Mouse (Mus musculus) limb, embryonic 13.5 days (tissue): ENCODE data around the gene Ccdc88b. TPM values are rescaled to one million over a fixed set of nuclear protein-coding genes. Genes with fewer than 3 reads are reported as not detected.

Source experiments
- ATAC-seq: fragments of 200-750 bp; cut with Nextera tagmentation; 2 replicates; pipeline ENCODE4 v1.8.0; 2017; ENCODE audit warnings: low read depth, moderate number of reproducible peaks, moderate TSS enrichment; ENCODE audit not compliant: low FRiP score
- H3K27ac ChIP-seq: fragments of 300-500 bp; sonication (generic); 2 replicates; pipeline ENCODE4 v1.5.1; 2015; ENCODE audit warnings: inconsistent platforms, mild to moderate bottlenecking, moderate library complexity
- H3K27me3 ChIP-seq: fragments of 300-500 bp; sonication (generic); 2 replicates; pipeline ENCODE4 v1.6.1; 2015; ENCODE audit warnings: mild to moderate bottlenecking, inconsistent platforms
- H3K36me3 ChIP-seq: fragments of 300-500 bp; sonication (generic); 2 replicates; pipeline ENCODE4 v1.6.1; 2015; ENCODE audit warnings: inconsistent platforms, mild to moderate bottlenecking, moderate library complexity
- H3K4me1 ChIP-seq: fragments of 300-500 bp; sonication (generic); 2 replicates; pipeline ENCODE4 v1.6.1; 2015; ENCODE audit warnings: inconsistent platforms
- H3K4me2 ChIP-seq: fragments of 300-500 bp; sonication (generic); replicated peaks from 2 replicates; pipeline ENCODE4 v1.6.1; 2015; ENCODE audit warnings: inconsistent platforms, mild to moderate bottlenecking, moderate library complexity
- H3K4me3 ChIP-seq: fragments of 300-500 bp; sonication (generic); 2 replicates; pipeline ENCODE4 v1.5.1; 2015; ENCODE audit warnings: moderate library complexity, mild to moderate bottlenecking, inconsistent platforms
- H3K9ac ChIP-seq: fragments of 300-500 bp; sonication (generic); 2 replicates; pipeline ENCODE4 v1.6.1; 2015; ENCODE audit warnings: mild to moderate bottlenecking, inconsistent platforms
- H3K9me3 ChIP-seq: fragments of 300-500 bp; sonication (generic); 2 replicates; pipeline ENCODE4 v1.6.1; 2016; ENCODE audit warnings: inconsistent platforms
- WGBS: fragments of 180-500 bp; shearing (Covaris S2); methylation state at CpG from one replicate; pipeline ENCODE4 v1.1.7; 2015; 5-methylcytosine and 5-hydroxymethylcytosine counted together
- microRNA-seq: library from miRNA; unstranded; fragments of <30 nt; microRNA quantifications from one replicate; pipeline ENCODE4, GENCODE M21; 2016
- polyA plus RNA-seq: library from polyadenylated mRNA; unstranded; fragments of >200 nt; fragmentation: Nextera tagmentation; extraction: Ambion mirVana; gene quantifications from 2 replicates; pipeline ENCODE4 v1.2.1, GENCODE M21; 2015

Ccdc88b gene
- polyA plus RNA-seq, 1 experiment from 2014 or later, result 1.2 TPM

- H3K4me3 ChIP-seq, result no peak overlapping the region
- H3K9ac ChIP-seq, result no peak overlapping the region
- H3K27ac ChIP-seq, result no peak overlapping the region
- no peaks in the 10 kb centered on the region for H3K4me1 ChIP-seq
- H3K27me3 ChIP-seq, result peaks cover 23% of the 10 kb centered on the region
- 82% methylated on average over 3 of the region's 3 CpGs for WGBS
- no peaks in the 10 kb centered on the region for H3K36me3 ChIP-seq
- 0 out of 2 replicates have a peak, but pooled peaks cover 8% of the 10 kb centered on the region for H3K9me3 ChIP-seq
- ATAC-seq, result no peak
- no peak overlapping the region for H3K4me2 ChIP-seq
Measured at GRCm38 (mm10) chr19:6814958-6815357, 43.1 kb downstream of the Ccdc88b start.

GRCm38 (mm10) chr19:6814366-6814765 is 43.6 kb downstream of the Ccdc88b start:
- 4% methylated on average over 4 of the region's 4 CpGs for WGBS
- Histone ChIP-seq H3K9ac (no peak overlapping the region), H3K9me3 (0 out of 2 replicates have a peak, but pooled peaks cover 8% of the 10 kb centered on the region), H3K4me3 (no peak overlapping the region), H3K36me3 (no peaks in the 10 kb centered on the region), H3K27ac (no peak overlapping the region), H3K4me1 (no peaks in the 10 kb centered on the region), H3K4me2 (no peak overlapping the region), H3K27me3 (peaks cover 17% of the 10 kb centered on the region)
- ATAC-seq, result no peak

Small RNA genes lying within 50 kb of the gene (microRNA-seq; reads per million reads assigned to microRNA genes)
- gene Mir5046, result not detected

Other genes with a start within 250 kb of the Ccdc88b start
- 20.7 and 21.4 TPM in 2 replicates for gene Rps6ka4, start 17.6 kb downstream of the Ccdc88b start, polyA plus RNA-seq
- 165 and 176 TPM in 2 replicates for gene Trmt112, start 51.5 kb upstream of the Ccdc88b start, polyA plus RNA-seq
- 223 and 235 TPM in 2 replicates for gene Prdx5, start 51.9 kb upstream of the Ccdc88b start, polyA plus RNA-seq
- gene Esrra, start 63.6 kb upstream of the Ccdc88b start, polyA plus RNA-seq, result 8.3 and 8.5 TPM in 2 replicates
- gene Catsperz, start 67.2 kb upstream of the Ccdc88b start, polyA plus RNA-seq, result 2.2 and 3.0 TPM in 2 replicates
- gene Kcnk4, start 76.3 kb upstream of the Ccdc88b start, polyA plus RNA-seq, result 0.49 and 0.85 TPM in 2 replicates
- 73.4 and 87.0 TPM in 2 replicates for gene Bad, start 83.7 kb upstream of the Ccdc88b start, polyA plus RNA-seq
- 28.6 and 33.0 TPM in 2 replicates for gene Gpr137, start 84.3 kb upstream of the Ccdc88b start, polyA plus RNA-seq
- gene Ppp1r14b, start 116.8 kb upstream of the Ccdc88b start, polyA plus RNA-seq, result 151 and 168 TPM in 2 replicates
- 36.8 and 40.0 TPM in 2 replicates for gene Plcb3, start 118.3 kb upstream of the Ccdc88b start, polyA plus RNA-seq
- gene Fkbp2, start 122.3 kb upstream of the Ccdc88b start, polyA plus RNA-seq, result 84.5 and 89.3 TPM in 2 replicates
- 53.6 and 59.6 TPM in 2 replicates for gene Vegfb, start 129.4 kb upstream of the Ccdc88b start, polyA plus RNA-seq
- gene Dnajc4, start 134.4 kb upstream of the Ccdc88b start, polyA plus RNA-seq, result 22.2 and 25.9 TPM in 2 replicates
- gene Nudt22, start 137.9 kb upstream of the Ccdc88b start, polyA plus RNA-seq, result 24.0 and 25.8 TPM in 2 replicates
- gene Trpt1, start 137.9 kb upstream of the Ccdc88b start, polyA plus RNA-seq, result 11.9 and 13.6 TPM in 2 replicates
- 7.6 and 8.4 TPM in 2 replicates for gene Fermt3, start 161.3 kb upstream of the Ccdc88b start, polyA plus RNA-seq
- gene Stip1, start 181.8 kb upstream of the Ccdc88b start, polyA plus RNA-seq, result 241 and 278 TPM in 2 replicates
- 12.3 and 13.3 TPM in 2 replicates for gene Macrod1, start 198.6 kb upstream of the Ccdc88b start, polyA plus RNA-seq
- gene Flrt1, start 247.5 kb upstream of the Ccdc88b start, polyA plus RNA-seq, result 7.7 and 8.1 TPM in 2 replicates